26 mouse cellular contexts compared by ENCODE assay signal in genomic region chr8:13124897-13125296, GRCm38 (mm10).
"Had no signal": no experiment of that assay in that cellular context is flagged by ENCODE, and none has a peak within 500 bp of the region (broad histone marks: within the 10 kb centered on the region; RNA-seq: fewer than 3 reads in every experiment).

No protein-coding gene starts in this region.

- H3K4me2 ChIP-seq: heart, embryonic 12.5 days; hindbrain, embryonic 12.5 days; hindbrain, embryonic 14.5 days; intestine, embryonic 15.5 days; limb, embryonic 12.5 days; liver, embryonic 11.5 days had no signal

- H3K4me3 ChIP-seq: gastrocnemius, adult 2 months; heart, embryonic 10.5 days; heart, embryonic 12.5 days; hindbrain, embryonic 10.5 days; hindbrain, embryonic 12.5 days; intestine, embryonic 15.5 days; layer of hippocampus, adult 2 months; left cerebral cortex, adult 2 months; limb, embryonic 10.5 days; limb, embryonic 12.5 days had no signal

- DNase-seq: gastrocnemius, adult 2 months; gastrocnemius, postnatal 10 days; gastrocnemius, postnatal 25 days; heart, adult 18-20 months; heart, postnatal 10 days; heart, postnatal 4 days; kidney, adult 18-20 months; kidney, adult 8-10 months; kidney, postnatal 10 days; kidney, postnatal 25 days; kidney, postnatal 4 days; liver had no signal

- H3K9ac ChIP-seq: heart, embryonic 12.5 days; hindbrain, embryonic 12.5 days; hindbrain, embryonic 14.5 days; intestine, embryonic 15.5 days; limb, embryonic 12.5 days had no signal

- H3K4me1 ChIP-seq: hindbrain, embryonic 10.5 days; hindbrain, embryonic 12.5 days; intestine, embryonic 15.5 days; limb, embryonic 10.5 days; limb, embryonic 12.5 days had no signal

- H3K9me3 ChIP-seq: heart, embryonic 10.5 days; heart, embryonic 12.5 days; hindbrain, embryonic 10.5 days; hindbrain, embryonic 12.5 days; intestine, embryonic 15.5 days; limb, embryonic 10.5 days; limb, embryonic 12.5 days had no signal

- ATAC-seq: hindbrain, embryonic 16.5 days; inflammation-experienced regulatory T-cells, adult 6 months; intestine, embryonic 15.5 days; intestine, postnatal 0 days had no signal

- H3K27ac ChIP-seq: gastrocnemius, adult 2 months; heart, embryonic 10.5 days; hindbrain, embryonic 10.5 days; hindbrain, embryonic 12.5 days; hindbrain, embryonic 14.5 days; intestine, embryonic 15.5 days; layer of hippocampus, adult 2 months; left cerebral cortex, adult 2 months; limb, embryonic 10.5 days; limb, embryonic 12.5 days had no signal

- H3K27me3 ChIP-seq: heart, embryonic 12.5 days; hindbrain, embryonic 12.5 days; intestine, embryonic 15.5 days; limb, embryonic 12.5 days had no signal
